Mouse (Mus musculus) MN1 (cell line): Measurements from ENCODE around the gene Sphk2.

Source experiments
- DNase-seq: peaks from one replicate; pipeline ENCODE4 v3.0.0-alpha.2; 2016; ENCODE audit warnings: low spot score

The Sphk2 gene

DNA sequence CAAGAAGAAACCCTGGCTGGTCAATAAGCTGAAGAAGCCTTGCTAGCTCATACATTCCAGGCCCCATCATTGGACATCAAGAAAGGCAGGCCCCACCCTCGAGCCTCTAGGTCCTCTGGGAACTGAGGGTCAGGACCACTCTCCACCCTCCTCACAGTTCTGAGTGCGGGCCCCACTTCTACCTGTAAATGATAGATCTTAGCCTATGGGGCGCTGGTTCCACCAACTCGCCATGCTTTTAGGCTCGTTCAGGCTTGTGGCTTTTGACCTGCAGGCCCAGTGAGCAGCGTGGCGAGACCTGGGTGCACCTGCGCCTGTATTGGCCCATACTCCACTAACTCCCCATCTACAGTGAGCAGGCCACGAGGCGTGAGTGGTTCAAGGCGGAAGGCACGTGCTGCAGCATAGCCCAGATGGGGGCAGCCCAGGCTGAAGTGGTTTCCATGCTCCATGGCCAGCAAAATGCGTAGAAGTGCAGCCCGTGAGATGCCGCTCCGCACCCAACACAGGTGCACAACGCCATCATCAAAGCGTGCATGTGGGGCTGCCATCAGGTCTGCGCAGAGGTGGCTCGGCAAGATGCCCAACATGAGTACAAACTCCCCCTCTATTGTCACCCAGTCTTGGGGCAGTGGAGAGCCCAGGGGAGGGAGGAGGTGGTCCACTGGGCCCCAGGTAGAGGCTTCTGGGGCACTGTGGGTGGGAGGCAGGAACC is 7.2 kb downstream of the Sphk2 start:
- DNase-seq: no peak

DNA sequence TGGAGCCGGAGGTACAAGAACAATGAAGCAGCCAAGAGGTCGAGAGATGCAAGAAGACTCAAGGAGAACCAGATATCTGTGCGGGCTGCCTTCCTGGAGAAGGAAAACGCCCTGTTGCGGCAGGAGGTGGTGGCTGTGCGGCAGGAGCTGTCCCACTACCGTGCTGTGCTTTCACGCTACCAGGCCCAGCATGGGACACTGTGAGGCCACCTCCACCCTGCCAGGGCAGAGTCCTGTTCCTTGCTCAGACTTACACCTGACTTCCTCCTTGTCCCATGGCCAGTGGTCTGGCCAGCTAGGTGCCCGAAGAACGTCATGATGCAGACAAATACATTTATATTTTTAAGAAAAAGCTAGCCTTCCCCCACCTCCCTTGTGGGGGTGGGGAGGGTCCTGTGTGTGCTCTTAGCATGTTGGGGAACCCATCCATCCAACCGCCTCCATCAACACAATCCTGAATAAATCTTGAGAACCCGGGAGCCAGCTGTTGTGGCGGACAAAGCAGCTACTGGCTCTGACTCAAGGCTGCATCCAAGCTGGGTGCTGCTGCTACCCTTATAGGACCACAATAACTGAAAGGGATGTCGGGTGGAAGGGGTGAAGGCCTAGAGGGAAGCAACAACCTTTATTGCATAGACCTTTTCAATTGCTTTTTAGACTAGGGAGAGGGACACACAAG is 8.0 kb downstream of the Sphk2 start:
- DNase-seq: no peak

DNA sequence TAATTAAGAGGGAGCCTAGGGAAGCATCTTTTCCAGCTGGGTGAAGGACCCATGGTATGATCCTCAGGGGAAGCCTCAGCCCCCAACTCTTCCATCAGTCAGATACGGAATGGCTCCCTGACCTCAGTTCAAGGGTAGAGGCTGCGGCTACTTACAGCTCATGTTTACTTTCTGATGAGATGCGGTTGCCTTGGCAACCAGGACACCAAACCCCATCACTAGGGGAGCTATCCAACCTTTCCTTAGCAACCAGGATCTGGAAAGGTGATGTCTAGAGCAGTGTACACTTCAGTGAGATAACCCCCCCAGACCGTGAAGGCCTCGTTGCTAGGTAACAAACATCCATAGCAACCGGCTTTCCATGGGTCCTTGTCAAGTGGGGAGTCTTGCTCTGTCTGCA is 8.8 kb downstream of the Sphk2 start:
- DNase-seq: peak; percentile 67

DNA sequence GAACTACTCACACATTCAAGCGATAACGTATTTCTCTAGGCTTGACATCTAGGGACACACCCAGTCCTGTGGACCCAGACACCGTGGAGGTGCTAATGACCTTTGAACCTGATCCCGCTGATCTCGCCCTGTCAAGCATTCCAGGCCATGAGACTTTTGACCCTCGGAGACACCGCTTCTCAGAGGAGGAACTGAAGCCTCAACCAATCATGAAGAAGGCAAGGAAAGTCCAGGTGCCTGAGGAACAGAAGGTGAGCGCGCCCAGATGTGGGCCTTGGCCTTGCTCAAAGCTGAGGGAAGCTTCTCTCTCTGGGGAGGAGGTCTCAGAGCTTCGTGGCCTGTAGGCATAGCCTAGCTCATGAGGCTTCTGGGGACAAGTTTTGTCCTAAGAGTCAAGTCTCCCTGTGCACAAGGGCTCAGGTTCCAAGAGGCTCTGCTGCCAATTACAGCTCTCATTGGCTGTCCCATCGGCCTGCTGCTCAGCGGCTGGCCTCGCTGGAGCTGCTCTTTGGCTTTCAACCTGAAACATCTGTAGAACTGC is 9.5 kb downstream of the Sphk2 start:
- DNase-seq: no peak

DNA sequence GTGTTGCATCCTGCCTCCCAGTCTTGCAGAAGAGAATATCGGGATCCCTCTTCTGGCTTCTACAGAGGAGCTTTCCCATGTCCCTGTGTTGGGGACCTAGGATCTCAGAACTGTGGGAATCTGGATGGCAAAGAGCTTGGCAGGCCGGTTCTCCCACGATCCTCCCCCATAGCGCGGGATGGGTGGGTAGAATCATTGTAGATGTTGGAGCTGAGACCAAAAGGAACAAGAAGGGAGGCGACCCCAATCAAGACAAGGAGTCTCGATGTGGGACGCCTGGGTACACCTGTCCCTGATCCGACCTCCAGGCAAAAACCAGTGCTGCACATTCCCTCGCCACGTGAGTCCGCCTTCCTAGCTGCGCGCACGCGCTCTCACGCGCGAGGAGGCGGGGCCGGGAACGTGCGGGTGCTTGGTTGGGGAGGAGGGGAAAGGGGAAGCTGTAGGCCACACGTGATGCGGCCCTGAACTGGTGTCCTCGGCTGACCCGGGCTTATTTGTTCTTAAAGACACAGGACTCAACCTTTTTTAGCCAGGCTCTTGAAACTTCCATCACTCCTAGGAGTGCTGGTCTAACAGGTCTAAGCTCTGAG is 10.3 kb downstream of the Sphk2 start:
- peak; percentile 93 for DNase-seq

DNA sequence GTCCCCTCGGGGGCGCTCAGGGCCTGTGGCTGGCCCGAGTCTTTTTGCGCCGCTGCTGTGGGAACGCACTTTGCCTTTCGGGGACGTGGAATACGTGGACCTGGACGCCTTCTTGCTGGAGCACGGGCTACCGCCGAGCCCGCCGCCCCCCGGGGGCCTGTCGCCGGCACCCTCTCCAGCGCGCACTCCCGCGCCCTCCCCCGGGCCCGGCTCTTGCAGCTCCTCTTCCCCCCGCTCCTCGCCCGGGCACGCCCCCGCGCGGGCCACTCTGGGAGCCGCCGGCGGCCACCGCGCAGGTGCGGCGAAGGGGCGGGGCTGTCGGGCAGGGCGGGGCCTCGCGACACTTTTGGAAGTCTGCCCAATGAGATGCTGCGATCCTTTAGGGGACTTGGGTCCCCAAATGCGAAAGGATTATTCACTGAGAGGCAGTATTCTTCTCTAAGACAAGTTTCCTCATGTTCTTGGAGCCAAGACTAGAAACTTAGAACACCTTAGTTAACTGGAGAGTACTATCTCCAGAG is 11.0 kb downstream of the Sphk2 start:
- DNase-seq: peak; percentile 85

DNA sequence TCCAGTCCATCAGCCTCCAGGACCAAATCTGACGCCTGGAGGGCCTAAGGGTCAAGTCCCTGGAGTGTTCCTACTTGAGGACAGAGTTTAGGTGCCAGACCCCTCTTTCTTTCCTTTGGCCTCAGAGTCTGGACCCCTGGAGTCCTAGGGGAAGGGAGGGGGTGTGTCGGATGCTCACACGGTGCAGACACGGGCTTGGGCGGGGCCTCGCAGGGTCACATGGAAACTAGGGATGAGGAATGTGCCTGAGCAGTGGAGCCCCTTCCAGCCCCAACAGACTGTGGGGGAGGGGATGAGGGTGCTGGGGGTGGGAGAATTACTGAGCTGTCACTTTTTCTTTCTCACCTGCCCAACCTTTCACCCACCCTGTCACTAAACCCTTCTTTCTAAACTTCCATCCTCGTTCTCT is 11.9 kb downstream of the Sphk2 start:
- DNase-seq: peak; percentile 59

DNA sequence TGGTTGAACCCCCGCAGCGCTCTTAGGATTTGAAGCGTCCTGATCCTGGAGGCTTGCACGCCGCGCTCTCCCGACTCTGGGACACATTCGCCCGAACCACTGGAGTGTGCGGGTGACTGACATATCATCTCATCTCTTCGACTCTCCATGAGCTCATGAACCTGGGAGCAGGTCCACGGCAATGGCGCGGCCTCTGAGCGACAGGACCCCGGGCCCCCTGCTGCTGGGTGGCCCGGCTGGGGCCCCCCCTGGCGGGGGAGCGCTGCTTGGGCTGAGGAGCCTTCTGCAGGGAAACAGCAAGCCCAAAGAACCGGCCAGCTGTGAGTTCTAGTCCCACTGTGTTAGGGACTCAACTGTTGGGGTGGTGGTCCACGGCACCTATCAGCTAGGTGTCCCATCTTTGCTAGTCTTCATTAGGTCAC is 12.3 kb downstream of the Sphk2 start:
- no peak for DNase-seq

DNA sequence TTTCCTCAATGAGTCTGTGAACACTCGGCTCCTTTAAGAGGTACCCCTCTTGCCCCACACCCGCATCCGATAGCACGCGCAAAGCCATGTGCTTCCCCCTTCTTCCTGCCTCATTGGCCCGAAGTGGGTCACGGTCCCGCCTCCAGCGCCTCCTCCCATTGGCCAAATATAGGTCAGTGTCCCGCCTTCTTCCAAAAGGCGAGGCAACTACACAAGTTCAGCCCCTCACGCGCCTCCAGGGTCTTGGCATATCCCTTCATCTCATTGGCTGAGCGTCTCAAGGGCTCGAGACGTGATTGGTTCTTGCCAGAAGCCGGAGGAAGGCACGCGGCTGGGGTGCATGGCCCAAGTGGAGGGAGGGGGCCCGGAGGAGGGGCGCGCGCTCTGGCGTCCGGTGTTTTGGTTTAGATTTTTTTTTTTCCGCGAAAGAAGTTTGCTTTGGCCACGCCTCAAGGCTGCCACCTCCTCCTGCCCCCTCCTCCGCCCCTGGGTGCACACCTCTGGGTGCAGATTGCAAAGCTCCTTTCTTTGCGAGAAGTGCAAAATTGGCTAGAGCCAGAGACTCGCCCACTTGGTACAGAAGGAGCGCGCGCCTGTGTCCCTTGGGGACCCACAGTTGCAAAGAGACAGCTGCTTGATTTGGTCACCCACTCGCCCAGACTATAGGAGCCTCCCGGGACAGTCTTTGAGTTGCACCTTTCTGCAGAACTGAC is 12.9 kb downstream of the Sphk2 start, which contains the start of gene Dbp:
Gene Dbp (plus strand): TSS at position 359 of the 713 bp plus-strand sequence.
- DNase-seq: peak; percentile 97

DNA sequence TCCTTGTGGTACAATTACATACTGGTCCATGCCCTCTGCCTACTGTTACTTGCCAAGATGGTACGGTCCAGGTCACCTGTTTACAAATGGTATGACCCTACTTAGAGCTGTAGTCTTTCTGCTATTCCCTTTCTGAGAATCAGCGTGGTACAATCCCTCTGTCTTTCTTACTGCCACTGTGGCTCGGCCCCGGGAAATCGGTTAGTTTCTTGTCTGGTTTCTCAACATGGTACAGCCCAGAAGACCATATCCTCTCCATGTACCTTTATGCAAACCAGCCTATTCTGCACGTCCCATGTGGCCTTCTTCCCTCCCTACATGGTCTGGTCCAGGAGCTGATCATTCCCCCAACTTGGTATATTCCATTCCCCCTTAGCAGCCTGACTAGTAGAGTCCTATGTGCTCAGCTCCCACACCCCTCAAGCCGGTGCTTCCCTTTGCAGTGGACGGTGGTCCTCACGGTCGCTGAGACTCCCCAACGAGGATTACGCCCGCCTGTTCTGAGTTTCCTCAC is 13.7 kb downstream of the Sphk2 start:
- DNase-seq: peak; percentile 84

DNA sequence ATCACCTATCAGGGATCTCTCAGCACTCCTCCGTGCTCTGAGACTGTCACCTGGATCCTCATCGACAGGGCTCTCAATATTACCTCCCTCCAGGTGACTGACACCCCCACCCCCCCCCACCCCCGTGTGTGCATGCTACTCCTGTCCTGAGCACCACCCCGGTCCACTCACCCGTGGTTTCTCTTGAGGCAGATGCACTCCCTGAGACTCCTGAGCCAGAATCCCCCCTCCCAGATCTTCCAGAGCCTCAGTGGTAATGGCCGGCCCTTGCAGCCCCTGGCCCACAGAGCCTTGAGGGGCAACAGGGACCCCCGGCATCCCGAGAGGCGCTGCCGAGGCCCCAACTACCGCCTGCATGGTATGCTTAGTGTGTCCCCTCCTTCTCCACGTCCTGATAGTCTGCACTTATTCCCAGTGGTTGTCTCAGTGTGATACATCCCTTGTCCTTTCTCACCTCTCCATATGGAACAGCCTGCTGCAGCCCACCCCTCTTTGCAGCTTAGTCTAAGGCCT is 14.2 kb downstream of the Sphk2 start:
- DNase-seq: no peak

DNA sequence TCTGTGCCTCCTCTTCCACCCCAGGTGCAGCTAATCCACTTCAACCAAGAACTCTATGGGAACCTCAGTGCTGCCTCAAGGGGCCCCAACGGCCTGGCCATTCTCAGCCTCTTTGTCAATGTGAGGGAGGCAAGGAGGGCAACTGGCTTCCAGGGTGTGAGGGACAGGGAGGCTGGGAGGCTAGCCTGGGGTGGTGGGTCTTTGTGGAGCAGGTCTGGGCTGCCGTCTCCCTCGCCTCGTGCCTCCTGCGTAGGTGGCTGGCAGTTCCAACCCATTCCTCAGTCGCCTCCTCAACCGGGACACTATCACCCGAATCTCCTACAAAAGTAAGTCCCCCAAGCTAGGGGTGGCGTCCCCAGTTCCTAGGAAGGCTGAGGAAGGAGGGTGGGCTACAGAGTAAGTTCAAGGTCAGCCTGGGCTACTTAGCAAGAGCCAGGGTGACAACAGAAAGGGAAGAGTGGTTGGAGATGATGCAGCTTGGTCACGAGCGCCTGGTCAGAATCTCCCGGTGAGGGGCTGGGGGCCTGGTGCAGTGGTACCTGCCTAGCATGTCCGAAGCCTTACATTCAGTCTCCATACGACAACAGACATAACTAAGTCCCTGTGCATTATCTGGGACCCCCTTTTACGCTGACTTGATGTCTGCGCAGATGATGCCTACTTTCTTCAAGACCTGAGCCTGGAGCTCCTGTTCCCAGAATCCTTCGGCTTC is 14.8 kb downstream of the Sphk2 start:
- DNase-seq: no peak

DNA sequence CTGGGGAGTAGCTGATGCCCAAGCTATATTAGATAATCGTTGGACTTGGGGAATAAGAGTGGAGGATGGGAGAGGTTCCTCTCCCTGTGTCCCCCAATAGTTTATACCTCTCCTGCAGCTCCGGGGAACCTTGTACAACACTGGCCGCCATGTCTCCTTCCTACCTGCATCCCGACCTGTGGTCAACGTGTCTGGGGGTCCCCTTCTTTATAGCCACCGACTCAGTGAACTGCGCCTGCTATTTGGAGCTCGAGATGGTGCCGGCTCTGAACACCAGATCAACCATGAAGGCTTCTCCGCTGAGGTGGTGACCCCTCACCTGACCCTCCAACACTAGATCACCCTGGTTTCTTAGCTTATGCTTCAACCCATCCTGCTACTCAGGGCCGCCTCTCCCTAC is 15.5 kb downstream of the Sphk2 start:
- no peak for DNase-seq

DNA sequence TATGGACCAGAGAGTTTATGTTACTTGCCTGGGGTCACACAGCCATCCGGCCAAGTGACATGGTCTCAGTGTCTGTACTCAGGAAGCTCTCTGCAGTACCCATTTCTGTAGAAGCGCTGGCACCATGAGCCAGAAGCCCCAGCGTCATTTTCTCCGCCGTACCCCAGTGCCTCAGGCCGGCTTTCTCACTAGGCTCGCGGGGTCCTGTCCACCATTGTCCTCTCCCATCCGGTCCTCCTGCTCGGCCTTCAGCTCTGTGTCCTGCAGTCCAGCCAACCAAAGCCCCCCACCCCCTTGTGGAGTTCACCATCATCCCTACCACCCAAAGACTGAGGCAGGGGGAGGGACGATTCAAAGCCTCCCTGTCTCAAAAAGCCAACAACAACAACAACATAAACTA is 16.2 kb downstream of the Sphk2 start:
- no peak for DNase-seq

DNA sequence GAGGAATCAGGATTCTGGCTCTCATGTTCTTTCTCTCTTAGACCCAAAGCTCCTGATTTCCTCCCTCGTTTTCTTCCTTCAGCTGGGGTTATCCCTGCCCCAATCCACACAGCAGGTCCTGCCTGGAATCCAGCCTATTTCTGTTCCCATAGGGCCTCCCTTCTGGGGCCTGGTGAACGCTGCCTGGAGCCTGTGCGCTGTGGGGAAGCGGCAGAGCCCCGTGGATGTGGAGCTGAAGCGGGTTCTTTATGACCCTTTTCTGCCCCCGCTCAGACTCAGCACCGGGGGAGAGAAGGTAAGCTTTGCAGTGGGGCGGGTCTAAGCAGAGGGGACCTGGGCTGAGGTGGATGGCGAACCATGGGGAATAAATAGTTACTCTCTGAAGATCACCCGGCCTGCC is 16.7 kb downstream of the Sphk2 start:
- DNase-seq: peak; percentile 71

DNA sequence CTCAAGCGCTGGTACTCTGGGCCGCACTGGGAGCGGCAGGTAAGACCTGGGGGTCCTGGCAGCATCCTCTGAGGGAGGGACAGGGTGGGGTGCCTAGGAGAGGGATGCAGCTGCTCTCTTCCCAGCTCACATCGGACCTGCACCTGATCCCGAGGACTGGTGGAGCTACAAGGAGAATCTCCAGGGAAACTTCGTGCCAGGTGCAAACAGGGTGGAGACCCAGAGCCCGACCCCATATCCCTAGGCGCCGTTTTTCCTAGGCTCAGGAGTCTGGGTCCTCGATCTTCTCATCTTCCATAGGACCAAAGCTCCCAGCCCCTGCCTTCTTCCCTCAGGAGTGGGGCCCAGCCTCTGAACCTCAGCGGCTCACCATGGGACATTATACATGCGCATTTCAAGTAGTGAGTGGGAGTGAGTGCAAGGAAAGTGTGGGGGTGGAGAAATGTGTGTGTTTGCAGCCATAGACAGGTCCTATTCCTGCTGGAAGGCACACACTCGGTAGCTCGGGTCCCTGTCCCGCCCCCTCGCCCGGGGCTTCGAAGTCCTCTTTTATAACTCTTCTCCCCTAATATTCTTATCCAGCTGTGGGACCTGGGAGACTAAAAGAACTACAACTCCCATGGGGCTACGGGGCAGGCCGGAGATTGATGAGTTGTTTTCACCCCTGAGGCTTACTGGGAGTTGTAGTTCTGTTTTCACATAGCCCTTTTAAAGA is 17.3 kb downstream of the Sphk2 start:
- peak; percentile 88 for DNase-seq

DNA sequence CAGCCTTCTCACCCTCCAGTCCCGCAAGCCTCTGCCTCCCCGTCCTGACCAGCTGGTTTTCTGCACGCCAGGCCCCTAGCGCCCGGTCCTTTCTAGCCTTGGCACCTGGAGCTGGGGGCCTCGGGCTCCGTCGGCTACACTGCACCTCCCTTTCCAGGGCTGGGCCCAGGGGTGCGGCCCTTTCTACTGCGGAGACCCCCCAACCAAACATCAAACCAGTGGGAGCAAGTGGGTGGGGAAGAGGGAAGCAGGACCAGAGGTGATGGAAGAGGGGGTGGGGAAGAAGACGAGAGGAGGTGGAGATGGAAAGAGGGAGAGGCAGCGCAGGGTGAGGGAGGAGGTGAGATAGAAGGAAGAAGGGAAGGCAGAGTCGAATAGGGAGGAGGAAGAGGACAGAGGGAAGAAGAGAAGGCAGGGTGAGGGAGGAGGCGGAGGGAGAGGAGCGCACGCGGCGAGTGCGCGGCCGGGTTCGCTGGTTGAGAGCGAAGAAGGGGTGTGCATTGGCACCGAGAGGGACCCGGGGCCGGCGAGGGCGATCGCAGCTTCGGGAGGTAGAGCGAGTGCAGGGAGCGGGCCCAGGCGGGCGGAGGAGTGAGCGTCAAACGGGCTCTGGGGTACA is 18.2 kb downstream of the Sphk2 start, which contains the start of gene Car11:
Gene Car11 (plus strand): TSS at position 321 of the 619 bp plus-strand sequence.
- DNase-seq: no peak

DNA sequence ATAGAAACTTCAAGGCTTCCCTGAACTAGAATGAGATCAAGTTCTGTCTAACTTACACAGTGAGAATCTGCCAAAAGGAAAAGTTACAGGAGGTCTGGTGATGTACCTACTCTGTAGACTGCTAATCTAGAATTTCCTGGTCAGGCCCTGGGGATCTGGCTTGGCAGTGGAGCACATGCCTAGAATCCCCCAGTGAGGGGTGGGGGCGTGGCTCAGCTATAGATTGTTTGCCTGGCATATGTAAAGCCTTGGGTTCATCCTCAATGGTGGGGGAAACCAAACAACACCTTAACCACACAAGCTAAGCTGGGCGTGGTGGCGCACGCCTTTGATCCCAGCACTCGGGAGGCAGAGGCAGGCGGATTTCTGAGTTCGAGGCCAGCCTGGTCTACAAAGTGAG is 19.9 kb downstream of the Sphk2 start:
- no peak for DNase-seq

DNA sequence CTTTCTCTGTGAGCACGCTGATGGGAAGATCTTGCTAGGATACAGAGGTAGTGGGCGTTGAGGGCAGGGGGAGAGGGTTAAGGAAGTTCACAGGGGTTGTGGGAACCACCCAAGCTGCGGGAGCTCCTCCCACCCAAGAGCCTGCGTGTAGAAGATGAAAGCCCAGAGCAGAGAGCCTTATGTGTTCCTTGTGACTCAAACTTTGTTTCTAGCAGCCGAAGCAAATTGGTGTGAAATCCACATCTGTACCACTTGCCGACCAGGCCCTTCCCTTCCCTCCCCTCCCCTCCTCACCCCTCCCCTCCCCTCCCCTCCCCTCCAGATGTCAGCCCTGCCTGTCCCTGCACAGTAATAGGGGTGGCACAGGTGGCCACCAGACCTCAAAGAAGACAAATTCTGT is 22.7 kb downstream of the Sphk2 start:
- DNase-seq: no peak
